Mouse (Mus musculus): ENCODE measurements at regions not wholly inside any gene's neighbourhood (a gene's known extent, or its start where the extent isn't known, plus 50 kb on each side); places are given as distances from the start of the nearest gene placed in this dataset.

- Histone ChIP-seq H3K4me1 (ENCODE audit: control insufficient read depth, insufficient read depth, low read length) (no peaks in the 10 kb centered on the region), H3K27ac (ENCODE audit: insufficient read depth, low read depth, low read length) (no peak overlapping the region), H3K4me3 (ENCODE audit: insufficient read depth, low read length) (no peak overlapping the region)
- no peak for TF ChIP-seq POLR2A (IDR thresholded peaks at IDR 0.05; ENCODE audit: borderline replicate concordance, low read depth, low read length)
- no peak for TF ChIP-seq CTCF (IDR thresholded peaks at IDR 0.05; ENCODE audit: low read depth, low read length)
Measured at GRCm38 (mm10) chr12:39256605-39257004, 477.4 kb downstream of the Etv1 start.

GRCm38 (mm10) chr12:39257571-39257970 is 478.4 kb downstream of the Etv1 start:
- no peak overlapping the region for H3K4me3 ChIP-seq (ENCODE audit: insufficient read depth, low read length)
- no peaks in the 10 kb centered on the region for H3K4me1 ChIP-seq (ENCODE audit: control insufficient read depth, insufficient read depth, low read length)
- TF ChIP-seq CTCF (IDR thresholded peaks at IDR 0.05; ENCODE audit: low read depth, low read length) (no peak), POLR2A (IDR thresholded peaks at IDR 0.05; ENCODE audit: borderline replicate concordance, low read depth, low read length) (no peak)
- no peak overlapping the region for H3K27ac ChIP-seq (ENCODE audit: insufficient read depth, low read depth, low read length)

- Histone ChIP-seq H3K27ac (ENCODE audit: insufficient read depth, low read depth, low read length) (no peak overlapping the region), H3K4me3 (ENCODE audit: insufficient read depth, low read length) (no peak overlapping the region), H3K4me1 (ENCODE audit: control insufficient read depth, insufficient read depth, low read length) (no peaks in the 10 kb centered on the region)
- TF ChIP-seq CTCF (IDR thresholded peaks at IDR 0.05; ENCODE audit: low read depth, low read length) (no peak), POLR2A (IDR thresholded peaks at IDR 0.05; ENCODE audit: borderline replicate concordance, low read depth, low read length) (no peak)
Measured at GRCm38 (mm10) chr12:39289676-39290075, 510.5 kb downstream of the Etv1 start.

GRCm38 (mm10) chr12:39301351-39302212 is 522.4 kb downstream of the Etv1 start:
- no peak for TF ChIP-seq CTCF (IDR thresholded peaks at IDR 0.05; ENCODE audit: low read depth, low read length)
- TF ChIP-seq POLR2A (IDR thresholded peaks at IDR 0.05; ENCODE audit: borderline replicate concordance, low read depth, low read length): no peak
- Histone ChIP-seq H3K27ac (ENCODE audit: insufficient read depth, low read depth, low read length) (no peak overlapping the region), H3K4me3 (ENCODE audit: insufficient read depth, low read length) (no peak overlapping the region), H3K4me1 (ENCODE audit: control insufficient read depth, insufficient read depth, low read length) (no peaks in the 10 kb centered on the region)

- Histone ChIP-seq H3K4me1 (ENCODE audit: control insufficient read depth, insufficient read depth, low read length) (no peaks in the 10 kb centered on the region), H3K27ac (ENCODE audit: insufficient read depth, low read depth, low read length) (no peak overlapping the region), H3K4me3 (ENCODE audit: insufficient read depth, low read length) (no peak overlapping the region)
- TF ChIP-seq POLR2A (IDR thresholded peaks at IDR 0.05; ENCODE audit: borderline replicate concordance, low read depth, low read length) (no peak), CTCF (IDR thresholded peaks at IDR 0.05; ENCODE audit: low read depth, low read length) (no peak)
Measured at GRCm38 (mm10) chr12:39302213-39302591, 523.0 kb downstream of the Etv1 start.

- no peaks in the 10 kb centered on the region for H3K4me1 ChIP-seq (ENCODE audit: control insufficient read depth, insufficient read depth, low read length)
- no peak for TF ChIP-seq CTCF (IDR thresholded peaks at IDR 0.05; ENCODE audit: low read depth, low read length)
- no peak overlapping the region for H3K27ac ChIP-seq (ENCODE audit: insufficient read depth, low read depth, low read length)
- no peak overlapping the region for H3K4me3 ChIP-seq (ENCODE audit: insufficient read depth, low read length)
Measured at GRCm38 (mm10) chr12:39307746-39308145, 528.6 kb downstream of the Etv1 start.

GRCm38 (mm10) chr12:39309905-39310304 is 530.7 kb downstream of the Etv1 start:
- Histone ChIP-seq H3K4me1 (ENCODE audit: control insufficient read depth, insufficient read depth, low read length) (no peaks in the 10 kb centered on the region), H3K4me3 (ENCODE audit: insufficient read depth, low read length) (no peak overlapping the region), H3K27ac (ENCODE audit: insufficient read depth, low read depth, low read length) (no peak overlapping the region)
- no peak for TF ChIP-seq CTCF (IDR thresholded peaks at IDR 0.05; ENCODE audit: low read depth, low read length)
- TF ChIP-seq POLR2A (IDR thresholded peaks at IDR 0.05; ENCODE audit: borderline replicate concordance, low read depth, low read length): no peak

- Histone ChIP-seq H3K4me3 (ENCODE audit: insufficient read depth, low read length) (no peak overlapping the region), H3K27ac (ENCODE audit: insufficient read depth, low read depth, low read length) (no peak overlapping the region), H3K4me1 (ENCODE audit: control insufficient read depth, insufficient read depth, low read length) (no peaks in the 10 kb centered on the region)
- TF ChIP-seq CTCF (IDR thresholded peaks at IDR 0.05; ENCODE audit: low read depth, low read length) (no peak), POLR2A (IDR thresholded peaks at IDR 0.05; ENCODE audit: borderline replicate concordance, low read depth, low read length) (no peak)
Measured at GRCm38 (mm10) chr12:39317229-39317628, 538.0 kb downstream of the Etv1 start.

- H3K4me3 ChIP-seq (ENCODE audit: insufficient read depth, low read length): no peak overlapping the region
- no peak for TF ChIP-seq POLR2A (IDR thresholded peaks at IDR 0.05; ENCODE audit: borderline replicate concordance, low read depth, low read length)
- no peak for TF ChIP-seq CTCF (IDR thresholded peaks at IDR 0.05; ENCODE audit: low read depth, low read length)
Measured at GRCm38 (mm10) chr12:39321453-39321852, 542.3 kb downstream of the Etv1 start.

GRCm38 (mm10) chr12:39326157-39326556 is 547.0 kb downstream of the Etv1 start:
- TF ChIP-seq POLR2A (IDR thresholded peaks at IDR 0.05; ENCODE audit: borderline replicate concordance, low read depth, low read length): no peak
- TF ChIP-seq CTCF (IDR thresholded peaks at IDR 0.05; ENCODE audit: low read depth, low read length): no peak
- no peak overlapping the region for H3K4me3 ChIP-seq (ENCODE audit: insufficient read depth, low read length)
- H3K27ac ChIP-seq (ENCODE audit: insufficient read depth, low read depth, low read length): no peak overlapping the region
- H3K4me1 ChIP-seq (ENCODE audit: control insufficient read depth, insufficient read depth, low read length): no peaks in the 10 kb centered on the region

More at GRCm38 (mm10) chr12:39321453-39321852, 542.3 kb downstream of the Etv1 start:
- Histone ChIP-seq H3K4me1 (ENCODE audit: control insufficient read depth, insufficient read depth, low read length) (no peaks in the 10 kb centered on the region), H3K27ac (ENCODE audit: insufficient read depth, low read depth, low read length) (no peak overlapping the region)

Measured in bone marrow macrophage, adult 2 months (primary cell).